Mouse (Mus musculus) gastrocnemius, postnatal 14 days (tissue): ENCODE measurements at regions not wholly inside any gene's neighbourhood (a gene's known extent, or its start where the extent isn't known, plus 50 kb on each side); places are given as distances from the start of the nearest gene placed in this dataset.

Source experiments
- DNase-seq: peaks from one replicate; pipeline ENCODE4 v3.0.0; 2021; ENCODE audit warnings: mixed read lengths
- intact Hi-C: fragments of 180-260 bp; cut with DNase I; formaldehyde crosslinking; loops from one replicate; pipeline ENCODE4 v1.15.1; 2025; ENCODE audit warnings: low total_unique reads

DNA sequence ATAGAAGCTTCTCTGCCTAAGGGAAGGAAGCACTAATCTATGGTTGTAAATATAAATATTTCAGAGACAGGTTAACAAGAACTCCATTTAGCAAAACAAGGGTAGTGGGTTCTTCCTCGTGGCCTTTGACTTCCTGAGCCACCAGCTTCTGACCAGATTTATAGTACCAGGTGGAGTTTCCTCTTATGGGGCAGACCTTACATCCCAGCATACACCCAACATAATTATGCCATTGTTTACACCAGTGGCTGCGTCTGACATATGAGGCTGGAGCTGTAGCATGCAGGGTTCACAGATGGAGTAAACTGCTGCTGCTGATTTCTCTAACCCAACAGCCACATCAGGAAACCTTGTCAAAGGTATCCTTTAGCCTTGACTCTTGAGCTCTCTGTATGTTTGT lies 75.5 kb downstream of the Trib2 start:
- intact Hi-C loops, result no loop called here
- no peak for DNase-seq

DNA sequence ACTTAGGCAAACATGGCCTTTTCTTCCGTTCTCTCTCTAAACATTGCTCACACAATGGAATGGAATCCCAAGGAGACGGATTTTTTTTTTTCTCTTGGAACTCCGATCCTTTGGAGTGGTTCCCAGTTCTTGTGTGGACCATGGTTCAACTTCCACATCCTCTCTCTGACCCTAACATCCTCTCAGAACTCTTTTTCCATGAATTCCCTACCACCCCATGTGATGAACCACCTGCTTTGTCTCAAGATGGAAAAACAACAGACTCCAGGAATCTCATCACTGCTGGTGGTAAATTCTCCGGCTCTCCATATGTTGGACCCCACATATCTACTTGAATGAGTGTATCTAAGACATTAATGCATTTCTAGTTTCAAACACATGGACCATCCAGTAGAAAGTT lies 77.7 kb downstream of the Trib2 start:
- DNase-seq, result no peak
- intact Hi-C loops, result no loop called here

DNA sequence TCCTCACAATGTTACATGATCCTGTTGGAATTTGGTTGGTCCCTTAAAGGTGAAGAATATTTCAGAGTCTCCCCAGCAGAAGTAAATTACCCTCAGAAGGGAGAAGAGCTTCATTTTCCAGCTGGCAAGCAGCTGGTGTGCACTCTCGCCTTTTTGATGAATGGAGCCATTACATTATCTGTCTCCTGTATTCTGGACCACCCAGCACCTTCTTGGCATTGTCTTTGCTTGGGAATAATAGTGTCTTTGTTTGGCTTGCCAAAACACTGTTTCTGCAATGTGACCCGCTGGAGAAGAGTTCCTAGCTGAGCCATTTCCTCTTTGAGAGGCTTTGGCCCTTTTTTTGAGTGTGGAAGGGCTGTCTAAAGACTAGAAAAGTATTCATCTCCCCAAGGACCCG lies 85.5 kb downstream of the Trib2 start:
- intact Hi-C loops, result no loop called here
- no peak for DNase-seq

DNA sequence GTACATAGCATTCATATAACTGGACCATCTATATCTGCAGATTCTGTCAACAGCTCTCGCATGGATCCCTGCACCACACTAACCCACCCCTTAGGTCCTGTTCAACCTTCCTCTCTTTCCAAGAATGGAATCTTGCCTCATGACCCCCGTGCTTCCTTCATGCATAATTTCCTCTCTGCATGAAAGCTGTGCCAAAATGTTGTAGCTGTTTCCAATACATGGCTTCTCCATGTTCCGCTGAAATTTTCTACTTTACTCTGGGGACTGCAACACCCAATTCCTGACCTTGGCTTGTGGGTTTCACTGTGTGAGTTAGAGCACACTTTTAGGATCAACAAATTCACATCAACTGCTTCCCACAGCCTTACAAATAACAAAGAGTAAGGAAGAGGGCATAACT lies 87.0 kb downstream of the Trib2 start:
- DNase-seq, result no peak
- intact Hi-C loops, result no loop called here

DNA sequence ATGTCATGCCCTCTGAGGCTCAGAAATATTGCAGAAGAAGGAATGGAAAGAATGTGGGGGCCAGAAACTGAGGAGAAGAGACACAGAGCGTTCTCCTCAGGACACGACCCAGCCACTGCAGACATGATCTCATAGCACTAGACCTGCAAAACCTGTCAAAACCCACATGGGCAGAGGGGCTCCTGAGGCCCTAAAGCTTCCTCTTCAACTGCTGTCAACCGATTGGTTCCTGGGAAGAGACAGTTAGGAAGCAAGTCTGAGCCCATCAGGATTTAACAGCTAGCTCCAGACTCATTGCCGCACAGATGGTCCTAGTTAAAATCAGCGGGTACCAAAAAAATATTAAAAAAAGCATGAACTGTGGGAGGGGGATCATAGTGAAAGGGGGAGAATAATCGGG lies 93.2 kb downstream of the Trib2 start:
- intact Hi-C loops, result no loop called here
- no peak for DNase-seq

DNA sequence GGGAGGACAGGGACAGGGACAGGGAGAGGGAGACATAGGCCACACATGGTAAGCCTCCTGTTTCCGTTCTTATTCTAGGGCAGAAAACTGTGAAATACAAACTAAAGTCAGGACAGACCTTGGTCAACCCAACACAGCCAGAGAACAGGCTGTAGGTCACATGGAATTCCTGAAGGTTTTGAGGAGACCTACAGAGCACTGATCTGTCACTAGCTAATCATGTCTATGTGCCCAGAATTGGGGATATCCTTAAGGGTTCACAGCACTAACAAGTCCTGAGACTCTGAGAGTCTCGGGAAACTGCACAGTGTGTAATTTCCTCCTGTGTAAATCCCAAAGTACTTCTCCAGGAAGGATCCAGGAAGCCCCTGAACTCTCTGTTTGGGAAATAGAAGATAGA lies 94.6 kb downstream of the Trib2 start:
- intact Hi-C loops, result no loop called here
- DNase-seq, result no peak

DNA sequence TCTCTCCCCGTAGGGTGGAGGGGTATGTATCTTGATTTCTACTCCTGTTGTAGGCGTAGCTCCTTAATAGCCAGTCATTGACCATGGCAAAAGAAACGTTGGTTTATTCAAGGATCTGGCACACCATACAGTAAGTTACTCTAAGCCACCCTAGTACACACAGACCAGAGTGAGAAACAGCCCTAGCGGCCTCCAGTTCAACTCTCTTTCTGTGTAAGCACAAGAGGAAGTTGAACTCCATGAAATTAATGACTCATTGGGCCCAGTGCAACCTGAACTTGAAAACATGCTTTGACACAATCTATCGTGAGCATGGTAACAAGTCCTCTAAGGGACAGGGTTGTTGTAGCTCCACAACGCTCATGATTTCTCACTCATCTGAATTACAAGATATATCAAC lies 96.6 kb downstream of the Trib2 start:
- intact Hi-C loops, result no loop called here

DNA sequence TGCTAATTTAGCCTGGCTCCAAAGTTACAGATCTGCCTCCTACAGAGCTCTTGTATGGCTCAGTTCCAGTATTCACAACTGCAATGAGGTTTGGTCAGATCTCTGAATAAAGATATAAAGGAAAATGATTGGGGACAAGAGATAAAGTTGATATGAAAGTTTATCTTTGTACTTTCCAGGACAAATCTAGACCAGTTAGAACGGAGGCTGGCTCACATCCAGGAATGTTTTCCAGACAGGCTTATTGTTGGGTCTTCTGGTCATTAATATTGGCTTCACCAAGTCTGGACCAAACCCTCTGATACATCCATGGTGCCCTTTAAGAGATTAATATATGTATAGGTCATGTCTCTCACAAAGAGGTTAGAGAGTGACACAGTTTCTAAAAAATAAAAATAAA lies 97.9 kb downstream of the Trib2 start:
- DNase-seq, result no peak
- intact Hi-C loops, result no loop called here

More for the DNA sequence above, 96.6 kb downstream of the Trib2 start:
- no peak for DNase-seq

DNA sequence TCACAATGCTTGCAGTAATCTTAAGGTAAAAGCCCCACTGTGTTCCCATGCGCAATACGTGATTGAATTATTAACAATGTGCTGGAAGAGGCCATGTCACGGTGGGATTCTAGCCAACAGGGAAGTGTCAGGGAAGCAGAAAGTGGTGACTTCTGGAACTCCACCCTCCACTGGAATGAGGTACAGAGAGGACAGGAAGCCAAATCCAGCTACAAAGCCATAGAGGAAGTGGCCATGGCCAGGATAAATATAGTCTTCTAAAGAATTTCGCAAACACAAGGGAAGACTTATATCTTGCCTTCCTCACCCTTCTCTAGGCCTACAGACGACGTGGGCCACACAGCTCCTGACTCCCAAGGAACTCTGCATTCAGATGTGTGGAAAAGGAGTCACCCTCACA lies 98.7 kb downstream of the Trib2 start:
- DNase-seq, result peak; percentile 16
- intact Hi-C loops, result no loop called here

DNA sequence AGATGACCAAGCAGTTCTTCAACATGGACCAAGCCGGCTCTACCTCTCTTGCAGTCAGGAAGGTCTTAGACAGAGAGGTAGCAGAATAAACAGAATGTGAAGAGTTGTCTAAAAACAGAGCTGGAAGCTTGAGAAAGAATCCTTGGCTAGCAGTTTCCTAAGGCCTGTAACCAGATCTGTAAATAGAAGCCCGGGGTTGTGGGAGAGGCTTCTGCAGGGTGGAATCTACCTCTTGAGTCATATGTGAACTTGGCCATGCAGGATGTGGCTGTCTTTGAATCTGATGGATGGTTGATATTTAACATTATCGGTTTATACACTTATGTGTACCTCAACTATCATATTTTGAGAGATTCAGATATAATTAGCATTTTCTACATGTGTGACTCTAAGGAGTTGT lies 99.4 kb downstream of the Trib2 start:
- no peak for DNase-seq
- intact Hi-C loops, result no loop called here

DNA sequence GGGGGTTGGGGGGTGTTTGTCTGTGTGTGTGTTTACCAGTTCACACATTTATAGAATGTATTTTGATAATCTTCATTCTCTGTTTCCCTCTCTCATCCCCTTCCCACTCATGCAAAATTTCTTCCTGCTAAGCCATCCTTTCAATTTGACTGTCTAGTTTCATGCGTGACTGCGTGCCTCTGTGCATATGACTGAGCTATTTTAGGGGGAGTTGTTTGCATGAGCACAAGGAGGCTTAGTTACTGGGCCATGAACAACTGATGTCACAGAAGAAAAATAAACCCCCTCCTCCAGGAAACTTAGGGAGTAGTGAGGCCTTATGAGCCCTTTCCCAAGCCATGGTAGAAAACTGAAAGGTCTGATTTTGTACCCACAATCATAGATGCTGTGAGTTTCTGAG lies 103.1 kb downstream of the Trib2 start:
- intact Hi-C loops, result no loop called here
- DNase-seq, result no peak

DNA sequence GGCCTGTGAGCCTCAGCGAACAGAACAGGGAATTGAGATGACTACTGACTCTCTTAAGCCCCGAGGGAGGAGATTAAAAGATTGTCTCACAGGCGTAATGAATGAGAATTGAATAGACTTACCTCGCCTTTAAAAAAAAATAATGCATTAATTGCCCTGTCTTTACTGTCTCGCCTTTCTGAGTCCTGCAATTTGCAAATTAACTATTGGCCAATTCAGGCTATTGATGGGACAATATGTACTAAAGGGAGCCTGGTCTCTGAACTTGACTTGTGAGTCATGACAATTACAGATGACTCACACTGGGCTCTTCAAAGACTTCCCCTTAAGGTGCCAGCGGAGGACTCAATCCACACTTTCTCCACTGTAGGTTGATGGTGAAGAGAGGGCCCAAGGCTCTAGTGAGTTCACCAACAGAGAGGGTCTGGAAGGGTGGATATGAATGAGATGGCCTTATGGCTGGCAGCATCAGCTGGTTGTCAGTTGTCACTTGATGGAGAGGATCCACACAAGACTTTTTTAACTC lies 109.1 kb downstream of the Trib2 start:
- no peak for DNase-seq
- intact Hi-C loops, result no loop called here

DNA sequence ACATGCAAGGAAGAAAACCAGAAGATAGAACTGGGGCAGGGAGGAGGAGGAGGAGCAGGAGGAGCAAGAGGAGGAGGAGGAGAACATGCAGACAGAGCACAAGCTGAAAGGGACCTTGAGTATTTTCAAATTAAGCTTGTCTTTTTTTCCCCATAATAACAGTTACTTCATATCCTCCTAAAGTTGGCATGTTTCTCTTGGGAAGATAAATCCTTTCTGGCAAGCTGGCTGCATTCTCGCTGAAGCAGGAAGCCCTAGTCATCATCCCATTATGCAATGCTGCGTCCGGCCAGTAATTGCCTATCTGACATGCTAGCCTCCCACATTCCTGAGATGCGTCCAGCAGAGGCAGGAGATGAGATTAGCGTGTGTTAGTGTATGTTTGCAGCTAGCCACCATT lies 112.3 kb downstream of the Trib2 start:
- DNase-seq, result peak; percentile 65
- intact Hi-C loops, result no loop called here

DNA sequence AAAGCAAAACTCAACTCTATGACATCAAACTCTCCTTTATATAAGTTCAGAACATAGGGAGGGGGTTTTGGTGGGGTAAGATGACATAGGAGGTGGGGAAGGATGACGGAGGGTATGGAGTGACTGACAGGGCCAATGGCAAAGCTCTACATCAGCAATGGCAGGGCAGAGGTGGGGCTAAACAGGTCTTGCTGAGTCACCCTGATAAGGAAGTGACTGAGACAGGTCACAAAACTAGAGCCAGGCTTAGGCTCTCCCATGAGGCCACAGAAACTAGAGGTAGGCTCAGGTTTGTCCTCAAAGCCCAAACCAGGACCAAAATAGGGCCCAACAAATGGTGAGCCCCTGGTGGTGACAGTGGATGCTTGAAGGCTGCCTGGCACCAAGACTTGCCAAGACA lies 114.6 kb downstream of the Trib2 start:
- intact Hi-C loops, result no loop called here
- no peak for DNase-seq

DNA sequence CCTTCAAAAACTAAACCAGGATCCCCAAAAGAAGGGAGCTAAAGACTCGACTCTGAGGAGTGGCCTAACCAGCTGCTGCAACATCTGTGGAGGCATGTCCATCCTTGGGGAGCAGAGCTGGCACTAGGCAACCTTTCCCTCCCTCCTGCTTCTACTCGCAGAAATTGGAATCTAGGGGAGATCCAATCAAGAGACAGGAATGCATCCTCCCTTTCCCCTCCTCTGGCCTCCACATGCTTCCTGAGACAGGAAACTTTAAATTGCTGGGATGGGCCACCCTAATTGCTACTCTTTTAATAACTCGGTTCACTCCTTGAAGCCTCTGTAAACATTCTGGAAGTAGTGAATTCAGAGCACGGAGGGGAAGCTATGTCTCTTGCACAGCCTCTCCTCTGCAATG lies 117.9 kb downstream of the Trib2 start:
- DNase-seq, result peak; percentile 49
- intact Hi-C loops, result no loop called here

DNA sequence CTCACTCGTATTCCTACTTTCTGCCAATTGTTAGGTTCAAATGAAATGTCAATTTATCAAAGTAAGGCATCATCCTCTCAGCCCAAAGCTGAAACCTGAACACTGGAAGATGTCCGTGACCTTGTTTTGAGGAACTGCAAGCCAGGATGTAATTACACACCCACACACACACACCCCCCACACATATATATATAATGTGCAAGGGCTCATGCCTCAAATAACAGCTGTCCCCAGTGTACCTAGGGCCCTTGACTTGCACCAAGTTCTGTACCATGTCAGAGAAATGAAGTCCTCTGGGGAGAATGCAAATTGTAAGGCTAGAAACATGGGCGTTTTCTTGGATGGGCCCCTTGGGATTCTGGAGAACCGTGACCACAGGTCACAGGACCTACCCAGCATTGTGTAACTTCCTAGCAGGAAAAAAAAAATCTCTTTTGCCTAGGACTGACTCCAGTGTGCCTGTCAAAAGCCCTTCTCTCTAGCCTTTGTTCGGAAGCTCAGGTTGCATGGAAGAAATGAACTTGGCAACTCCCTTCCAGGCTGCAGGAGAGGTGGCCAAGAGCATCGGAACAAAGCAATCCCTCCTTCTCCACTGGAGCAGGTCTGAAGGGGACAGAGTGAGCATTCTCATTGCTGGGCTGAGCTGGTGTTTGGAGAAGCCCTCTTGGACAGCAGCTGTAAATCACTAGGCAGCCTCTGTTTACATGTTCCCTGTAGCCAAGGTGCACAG lies 118.5 kb downstream of the Trib2 start:
- peak; percentile 7 for DNase-seq
- intact Hi-C loops, result no loop called here

DNA sequence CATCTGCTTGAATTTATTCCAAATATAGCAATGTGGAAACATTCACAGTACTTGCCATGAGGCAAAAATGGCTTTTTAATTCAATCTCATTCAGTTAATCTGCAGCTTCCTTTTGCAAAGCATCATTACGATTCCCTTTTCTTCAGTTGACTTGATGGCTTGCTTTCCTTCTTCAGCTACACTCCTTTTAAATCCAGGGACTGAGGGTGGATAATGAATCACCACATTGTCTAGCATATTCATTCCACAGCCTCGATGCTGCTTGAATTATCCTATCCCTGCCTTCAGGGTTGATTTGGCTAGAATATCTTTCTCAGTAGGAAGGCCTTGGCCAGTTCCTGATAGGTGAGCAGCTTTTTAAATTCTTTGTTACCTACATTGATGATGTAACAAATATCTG lies 128.4 kb downstream of the Trib2 start:
- intact Hi-C loops, result no loop called here
- DNase-seq, result no peak

DNA sequence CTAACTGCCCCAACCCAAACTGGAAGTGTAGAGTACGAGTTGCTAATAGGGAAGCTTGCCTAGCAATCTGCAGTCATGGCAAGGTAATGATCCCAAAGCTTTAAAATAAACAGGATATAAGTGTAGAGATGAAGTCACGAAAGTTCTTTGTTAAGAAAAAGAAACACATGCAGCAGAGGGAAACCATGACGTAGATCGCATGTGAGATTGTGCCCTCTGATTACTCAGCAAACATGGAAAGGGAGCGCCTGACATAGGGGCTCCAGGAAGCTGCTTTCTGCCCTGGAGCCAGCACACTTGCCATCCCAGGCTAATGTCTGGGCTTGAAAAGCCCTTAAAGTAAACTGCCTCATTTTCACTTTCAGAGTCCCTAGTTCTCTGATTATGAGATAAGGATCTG lies 132.4 kb downstream of the Trib2 start:
- intact Hi-C loops, result no loop called here
- DNase-seq, result no peak

DNA sequence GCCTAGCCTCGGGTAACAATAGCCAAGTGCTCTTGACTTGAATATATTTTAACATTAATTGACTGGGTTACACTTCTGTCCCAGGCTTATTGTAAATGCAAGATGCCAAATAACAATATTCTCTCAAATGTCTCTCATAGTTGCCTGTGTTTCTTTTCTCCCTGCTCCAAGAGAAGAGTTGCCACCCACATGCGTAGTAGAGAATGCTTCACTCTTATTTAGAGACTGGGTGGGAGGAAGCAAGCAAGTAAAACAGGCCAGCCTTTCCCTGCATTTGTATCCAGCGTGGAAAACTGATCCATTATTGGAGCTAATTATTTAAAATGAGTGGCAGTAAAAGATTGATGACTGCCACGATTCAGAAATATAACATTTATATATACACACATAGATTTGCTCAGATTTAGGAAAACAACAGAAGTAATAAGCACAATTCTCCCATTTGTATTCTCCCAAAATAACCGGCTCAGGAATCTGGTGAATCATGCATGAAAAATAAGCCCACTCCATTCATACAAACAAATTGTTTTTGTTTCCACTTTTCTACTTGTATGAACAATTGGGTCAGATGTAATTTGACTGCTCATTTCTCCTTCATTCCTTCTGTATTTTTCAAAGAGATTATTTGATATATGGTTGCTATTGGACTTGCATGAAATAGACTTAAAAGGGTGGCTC lies 134.9 kb downstream of the Trib2 start:
- intact Hi-C loops, result no loop called here
- no peak for DNase-seq

DNA sequence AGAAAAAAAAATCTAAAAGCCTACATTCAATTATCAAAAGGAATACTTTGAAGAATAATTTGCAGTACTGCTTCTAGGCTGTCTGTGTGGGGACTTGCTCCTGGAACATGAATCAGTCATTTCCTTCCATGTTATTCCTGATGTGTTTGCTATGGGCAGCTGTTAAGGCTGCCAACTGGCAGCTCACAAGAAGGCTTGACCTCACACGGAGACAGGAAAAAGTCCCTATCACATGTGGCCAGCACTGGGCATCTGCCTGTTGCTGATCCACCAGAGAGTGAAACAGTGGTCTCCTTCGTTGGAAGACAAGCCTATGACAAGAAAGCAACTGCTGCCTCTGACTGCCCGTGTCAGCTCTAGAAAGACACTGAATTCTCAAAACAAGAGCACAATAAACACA lies 140.6 kb downstream of the Trib2 start:
- intact Hi-C loops, result no loop called here
- no peak for DNase-seq

DNA sequence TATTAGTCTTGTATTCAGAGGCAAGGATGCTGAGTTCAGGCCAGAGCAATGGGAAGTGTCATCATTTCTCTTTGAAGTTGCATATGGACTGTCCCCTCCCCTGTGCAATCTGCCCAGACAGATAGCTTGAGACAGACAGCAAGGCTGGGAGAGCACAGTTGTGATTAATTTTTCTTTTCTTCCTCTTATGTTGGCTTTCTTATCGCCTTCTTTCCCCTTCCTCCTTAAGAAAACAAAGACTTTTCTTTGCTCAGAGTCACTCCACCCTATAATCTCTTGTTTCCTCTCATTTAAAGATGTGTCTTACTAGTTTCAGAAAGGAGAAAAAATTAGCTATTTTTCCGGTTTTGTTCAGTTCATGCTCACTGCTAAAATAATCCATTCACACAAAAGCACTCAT lies 157.0 kb downstream of the Trib2 start:
- no peak for DNase-seq
- intact Hi-C loops, result no loop called here
